Mouse (Mus musculus) kidney, adult 11 months (tissue): ENCODE results near the gene Scgb1c1.

Experiments used
- DNase-seq: peaks from one replicate; pipeline ENCODE4 v3.0.0; 2022

Scgb1c1 gene

GRCm38 (mm10) chr7:140845683-140846082 lies 336 bp downstream of the Scgb1c1 start:
- no peak for DNase-seq

GRCm38 (mm10) chr7:140846676-140847075 lies 1.3 kb downstream of the Scgb1c1 start:
- DNase-seq: no peak

GRCm38 (mm10) chr7:140847755-140848580 lies 2.6 kb downstream of the Scgb1c1 start, which contains the start of gene Odf3:
TSS of gene Odf3 (plus strand) at chr7:140847805.
- DNase-seq: peak; percentile 53

- DNase-seq: no peak
Measured at GRCm38 (mm10) chr7:140848591-140848990, 3.2 kb downstream of the Scgb1c1 start.

- no peak for DNase-seq
Measured at GRCm38 (mm10) chr7:140851916-140852315, 6.6 kb downstream of the Scgb1c1 start.

GRCm38 (mm10) chr7:140853386-140853785 lies 8.0 kb downstream of the Scgb1c1 start:
- peak; percentile 73 for DNase-seq

GRCm38 (mm10) chr7:140854483-140854882 lies 9.1 kb downstream of the Scgb1c1 start:
- no peak for DNase-seq

GRCm38 (mm10) chr7:140855181-140855580 lies 9.8 kb downstream of the Scgb1c1 start:
- DNase-seq: no peak

- DNase-seq: peak; percentile 94
Measured at GRCm38 (mm10) chr7:140855860-140856784, 10.8 kb downstream of the Scgb1c1 start, which contains the start of gene Gm45785. TSS of gene Gm45785 (minus strand) at chr7:140856331.

GRCm38 (mm10) chr7:140856785-140857549 lies 11.6 kb downstream of the Scgb1c1 start, which contains the start of gene Ric8a:
TSS of gene Ric8a (plus strand) at chr7:140856957.
- peak; percentile 90 for DNase-seq

- DNase-seq: no peak
Measured at GRCm38 (mm10) chr7:140857550-140858505, 12.5 kb downstream of the Scgb1c1 start, which contains the start of gene Bet1l. TSS of gene Bet1l (minus strand) at chr7:140857577.

- DNase-seq: no peak
Measured at GRCm38 (mm10) chr7:140858746-140859145, 13.4 kb downstream of the Scgb1c1 start.

- no peak for DNase-seq
Measured at GRCm38 (mm10) chr7:140859997-140860396, 14.7 kb downstream of the Scgb1c1 start.

GRCm38 (mm10) chr7:140860728-140861127 lies 15.4 kb downstream of the Scgb1c1 start:
- no peak for DNase-seq

GRCm38 (mm10) chr7:140864761-140865160 lies 19.4 kb downstream of the Scgb1c1 start:
- DNase-seq: no peak

- DNase-seq: no peak
Measured at GRCm38 (mm10) chr7:140874224-140874623, 28.9 kb downstream of the Scgb1c1 start.

- DNase-seq: no peak
Measured at GRCm38 (mm10) chr7:140877364-140877763, 32.0 kb downstream of the Scgb1c1 start.

GRCm38 (mm10) chr7:140879355-140879754 lies 34.0 kb downstream of the Scgb1c1 start:
- DNase-seq: no peak

- DNase-seq: peak; percentile 61
Measured at GRCm38 (mm10) chr7:140880419-140880818, 35.1 kb downstream of the Scgb1c1 start.

GRCm38 (mm10) chr7:140880865-140881515 lies 35.6 kb downstream of the Scgb1c1 start:
- peak; percentile 45 for DNase-seq
